Mouse (Mus musculus) bone marrow, adult 2 months (tissue): ENCODE data around the gene Scube3.

ENCODE experiments used
- CTCF ChIP-seq: fragments of 200-500 bp; IDR thresholded peaks from 2 replicates; pipeline ENCODE4 v1.5.1; 2011; ENCODE audit warnings: low read length, control low read depth; ENCODE audit not compliant: control insufficient read depth, insufficient read depth
- POLR2A ChIP-seq: fragments of 200-500 bp; IDR thresholded peaks from 2 replicates; pipeline ENCODE4 v1.6.1; 2011; ENCODE audit warnings: low read depth, mild to moderate bottlenecking, control low read depth, low read length, borderline replicate concordance; ENCODE audit not compliant: control insufficient read depth

DNA sequence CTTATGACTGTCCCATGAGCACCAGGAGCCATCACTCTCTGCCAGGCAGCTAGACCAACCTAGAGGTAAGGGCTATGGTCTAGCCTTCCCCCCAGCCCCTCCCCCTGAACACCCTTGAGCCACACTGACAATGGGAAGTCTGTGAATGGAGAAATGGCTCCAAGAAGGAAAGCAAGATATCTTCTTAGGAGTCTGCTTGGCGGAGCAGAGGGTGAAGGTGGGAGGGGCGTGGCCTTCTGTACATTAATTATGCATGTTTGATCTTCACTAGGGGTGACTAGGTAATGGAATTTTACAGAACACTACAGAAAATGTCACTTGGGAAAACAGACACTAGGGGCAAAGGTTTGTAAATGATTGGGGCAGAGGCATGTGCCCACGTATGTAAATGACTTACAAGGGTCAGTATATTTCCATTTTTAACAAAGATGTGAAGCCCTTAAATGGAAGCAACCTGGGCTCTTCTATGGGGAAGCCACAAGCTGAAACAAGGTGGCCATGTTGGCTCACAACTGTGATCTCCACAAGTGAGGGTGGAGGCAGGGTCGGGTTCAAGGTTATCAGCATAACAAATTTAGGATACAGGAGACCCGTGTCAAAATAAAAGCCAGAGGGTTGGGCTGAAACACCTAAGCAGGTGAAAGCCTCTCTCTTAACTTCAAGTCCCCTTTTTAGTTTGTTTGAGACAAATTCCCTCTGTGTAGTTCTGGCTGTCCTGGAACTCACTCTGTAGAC, 11.4 kb upstream of the Scube3 start:
- TF ChIP-seq CTCF (no peak), POLR2A (no peak)
